Mouse (Mus musculus): ENCODE results near the gene Polr2m.

- TF ChIP-seq CTCF (conservative IDR thresholded peaks at IDR 0.05; ENCODE audit: low read length) (no peak), POU5F1 (IDR thresholded peaks at IDR 0.05; ENCODE audit: borderline replicate concordance, low read length) (no peak)
Observed at GRCm38 (mm10) chr9:71453352-71453751, 32.4 kb downstream of the Polr2m start.

Measured in E14TG2a.4 (cell line).